Mouse (Mus musculus) limb, embryonic 14.5 days (tissue): ENCODE results near the gene Agbl2. TPM values are rescaled to one million over a fixed set of nuclear protein-coding genes. Genes with fewer than 3 reads are reported as not detected.

Experiments used
- ATAC-seq: fragments of 200-750 bp; cut with Nextera tagmentation; 2 replicates; pipeline ENCODE4 v1.8.0; 2017; ENCODE audit warnings: low read depth, moderate number of reproducible peaks, moderate TSS enrichment; ENCODE audit not compliant: low FRiP score
- DNase-seq: peaks from one replicate; pipeline ENCODE4 v3.0.0-alpha.2; 2015; ENCODE audit warnings: low spot score
- H3K27ac ChIP-seq: fragments of 300-500 bp; sonication (generic); replicated peaks from 2 replicates; pipeline ENCODE4 v1.5.1; 2014; ENCODE audit warnings: low read depth, mild to moderate bottlenecking, low read length, moderate library complexity, mixed read lengths
- H3K27me3 ChIP-seq: fragments of 300-500 bp; sonication (generic); 2 replicates; pipeline ENCODE4 v1.6.1; 2014; ENCODE audit warnings: low read length, mixed read lengths; ENCODE audit not compliant: control insufficient read depth, insufficient read depth
- H3K36me3 ChIP-seq: fragments of 300-500 bp; sonication (generic); 2 replicates; pipeline ENCODE4 v1.6.1; 2014; ENCODE audit warnings: mild to moderate bottlenecking, low read length, moderate library complexity, mixed read lengths; ENCODE audit not compliant: control insufficient read depth, insufficient read depth
- H3K4me1 ChIP-seq: fragments of 300-500 bp; sonication (generic); 2 replicates; pipeline ENCODE4 v1.6.1; 2014; ENCODE audit warnings: antibody characterized with exemption, low read length, mixed read lengths; ENCODE audit not compliant: control insufficient read depth, insufficient read depth
- H3K4me2 ChIP-seq: fragments of 300-500 bp; sonication (generic); replicated peaks from 2 replicates; pipeline ENCODE4 v1.6.1; 2014; ENCODE audit warnings: low read depth, mild to moderate bottlenecking, low read length, moderate library complexity; ENCODE audit not compliant: severe bottlenecking
- H3K4me3 ChIP-seq: fragments of 300-500 bp; sonication (generic); replicated peaks from 2 replicates; pipeline ENCODE4 v1.5.1; 2014; ENCODE audit warnings: low read length
- H3K9ac ChIP-seq: fragments of 300-500 bp; sonication (generic); 2 replicates; pipeline ENCODE4 v1.6.1; 2014; ENCODE audit warnings: mild to moderate bottlenecking, low read depth, low read length, moderate library complexity; ENCODE audit not compliant: severe bottlenecking
- H3K9me3 ChIP-seq: fragments of 300-500 bp; sonication (generic); 2 replicates; pipeline ENCODE4 v1.6.1; 2016; ENCODE audit warnings: low read length; ENCODE audit not compliant: control insufficient read depth
- POLR2A ChIP-seq: fragments of 200-500 bp; IDR thresholded peaks from 2 replicates; pipeline ENCODE4 v1.8.0; 2012; ENCODE audit warnings: inconsistent platforms, mild to moderate bottlenecking, moderate library complexity, borderline replicate concordance; ENCODE audit not compliant: insufficient read depth, insufficient read length; ENCODE audit errors: extremely low read depth
- WGBS: fragments of 180-500 bp; shearing (Covaris S2); extraction: QIAGEN DNeasy Blood & Tissue Kit; methylation state at CpG from one replicate; pipeline ENCODE4 v1.1.7; 2014; 5-methylcytosine and 5-hydroxymethylcytosine counted together
- polyA plus RNA-seq, 2 experiments: library from polyadenylated mRNA; depleted of rRNA in 1 of 2; stranded (reverse) in 1 of 2; unstranded in 1 of 2; fragments of >200 nt; fragmentation: Nextera tagmentation in 1 of 2; extraction: Ambion mirVana in 1 of 2; gene quantifications; 2 replicates each; pipeline versions ENCODE4 v1.2.1 to v1.2.3; 2012 to 2014

The Agbl2 gene
- polyA plus RNA-seq, 2 experiments = 1.4 to 2.3 TPM

GRCm38 (mm10) chr2:90782901-90783486, 467 bp downstream of the Agbl2 start:
- Histone ChIP-seq H3K4me1 (0 out of 2 replicates have a peak, but pooled peaks cover 11% of the 10 kb centered on the region), H3K9ac (peak overlapping the region; percentile 57), H3K27ac (no peak overlapping the region), H3K27me3 (peaks cover 15% of the 10 kb centered on the region; the same call in 1 of the 2 replicates), H3K9me3 (no peaks in the 10 kb centered on the region), H3K36me3 (peaks cover 26% of the 10 kb centered on the region), H3K4me3 (peak overlapping the region; percentile 45), H3K4me2 (peak overlapping the region; percentile 93)
- DNase-seq (no peak), ATAC-seq (peak; percentile 60)
- TF ChIP-seq POLR2A = no peak
- WGBS = 1% methylated on average over 22 of the region's 29 CpGs

DNA sequence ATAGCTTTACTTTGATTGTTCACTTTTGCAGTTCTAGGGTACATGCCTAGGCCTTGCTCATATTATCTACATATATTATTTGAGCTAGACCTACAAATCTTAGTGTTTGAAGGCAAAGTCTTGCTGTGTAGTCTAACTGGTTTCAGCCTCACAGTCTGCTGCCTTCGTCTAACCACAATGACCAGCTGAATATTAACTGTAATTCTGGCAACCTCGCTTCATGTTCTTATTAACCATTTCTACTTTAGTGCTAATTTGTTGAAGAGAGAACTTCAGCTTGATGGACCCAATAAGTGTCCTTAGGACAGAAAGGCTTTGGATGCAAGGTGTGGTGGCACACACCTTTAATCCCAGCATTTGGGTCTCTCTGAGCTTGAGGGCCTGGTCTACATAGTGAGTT, 5.6 kb downstream of the Agbl2 start:
- H3K4me3 ChIP-seq = no peak overlapping the region
- no peak overlapping the region for H3K9ac ChIP-seq
- no peak for TF ChIP-seq POLR2A
- H3K9me3 ChIP-seq = no peaks in the 10 kb centered on the region
- 0 out of 2 replicates have a peak, but pooled peaks cover 4% of the 10 kb centered on the region for H3K4me1 ChIP-seq
- DNase-seq (no peak), ATAC-seq (no peak)
- 86% methylated on average over 2 of the region's 2 CpGs for WGBS
- no peak overlapping the region for H3K27ac ChIP-seq
- no peaks in the 10 kb centered on the region for H3K36me3 ChIP-seq
- no peak overlapping the region for H3K4me2 ChIP-seq
- H3K27me3 ChIP-seq = peaks cover 13% of the 10 kb centered on the region; the same call in 1 of the 2 replicates

DNA sequence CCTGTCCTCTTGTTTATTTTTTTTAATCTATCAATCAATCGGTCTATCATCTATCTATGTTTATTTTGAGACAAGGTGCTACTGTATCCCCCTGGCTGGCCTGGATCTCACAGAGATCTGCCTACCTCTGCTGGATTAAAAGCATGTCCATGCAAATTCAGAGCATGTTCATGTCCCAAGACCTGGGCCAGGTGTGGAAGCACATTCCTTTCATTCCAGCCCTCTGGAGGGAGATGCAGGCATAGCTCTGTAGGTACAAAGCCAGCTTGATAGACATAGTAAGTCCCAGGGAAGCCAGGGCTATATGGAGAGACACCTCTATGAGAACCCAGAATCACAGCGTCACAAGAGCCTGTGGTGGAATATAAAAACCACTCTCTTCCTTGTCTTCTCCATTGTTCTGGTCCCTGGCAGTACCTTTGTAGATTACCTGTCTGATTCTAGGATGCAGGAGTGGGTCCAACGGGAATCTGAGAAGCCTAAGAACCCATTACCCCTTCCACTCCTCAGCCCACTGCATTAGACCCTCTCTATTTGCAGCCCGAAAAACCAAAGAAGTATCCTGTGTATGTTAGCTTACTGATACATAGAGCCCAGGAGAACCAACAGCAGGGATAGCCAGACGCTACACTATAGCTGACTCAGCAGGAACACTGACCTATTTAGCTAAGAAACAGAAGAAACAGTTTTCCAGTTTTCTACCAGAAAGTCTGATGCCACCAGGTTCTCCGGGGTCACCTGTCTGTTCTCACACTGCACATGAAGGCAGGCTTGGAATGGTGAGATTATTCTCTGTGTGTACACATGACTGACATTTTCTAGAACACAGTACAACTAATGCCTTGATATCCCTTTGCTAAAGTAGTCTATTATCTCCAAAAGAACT, 26.0 kb downstream of the Agbl2 start:
- Histone ChIP-seq H3K27ac (no peak overlapping the region), H3K4me3 (no peak overlapping the region), H3K36me3 (no peaks in the 10 kb centered on the region), H3K27me3 (no peaks in the 10 kb centered on the region), H3K9me3 (no peaks in the 10 kb centered on the region), H3K9ac (no peak overlapping the region), H3K4me2 (no peak overlapping the region), H3K4me1 (no peaks in the 10 kb centered on the region)
- WGBS = 82% methylated on average over 6 of the region's 6 CpGs
- DNase-seq (no peak), ATAC-seq (no peak)
- no peak for TF ChIP-seq POLR2A

GRCm38 (mm10) chr2:90810751-90811150, 28.2 kb downstream of the Agbl2 start:
- H3K9me3 ChIP-seq = no peaks in the 10 kb centered on the region

DNA sequence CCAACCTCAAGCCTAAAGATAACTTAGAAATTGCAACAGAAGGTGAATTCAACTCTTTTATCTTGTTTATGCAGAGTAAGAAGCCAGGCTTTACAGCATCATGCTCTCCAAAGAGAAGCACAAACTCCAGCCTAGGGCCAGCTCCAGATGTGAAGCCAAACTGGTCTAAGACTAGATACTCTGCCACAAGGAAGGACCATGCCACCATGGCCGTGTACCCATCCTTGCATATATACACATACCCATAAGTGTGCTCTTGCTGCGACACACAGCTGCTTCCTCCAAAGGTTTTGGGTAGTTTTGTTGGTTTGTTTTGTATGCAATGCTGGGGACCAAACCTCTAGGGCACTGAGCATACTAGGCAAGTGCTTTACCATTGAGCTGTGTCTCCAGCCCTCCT, 32.7 kb downstream of the Agbl2 start:
- DNase-seq (no peak), ATAC-seq (no peak)
- TF ChIP-seq POLR2A = no peak
- Histone ChIP-seq H3K9ac (no peak overlapping the region), H3K27ac (no peak overlapping the region), H3K4me1 (no peaks in the 10 kb centered on the region), H3K36me3 (no peaks in the 10 kb centered on the region), H3K9me3 (no peaks in the 10 kb centered on the region), H3K27me3 (no peaks in the 10 kb centered on the region), H3K4me2 (no peak overlapping the region), H3K4me3 (no peak overlapping the region)
- 76% methylated on average over 2 of the region's 2 CpGs for WGBS

More at GRCm38 (mm10) chr2:90810751-90811150, 28.2 kb downstream of the Agbl2 start:
- Histone ChIP-seq H3K4me1 (no peaks in the 10 kb centered on the region), H3K9ac (no peak overlapping the region), H3K27ac (no peak overlapping the region), H3K4me2 (no peak overlapping the region), H3K4me3 (no peak overlapping the region), H3K27me3 (no peaks in the 10 kb centered on the region), H3K36me3 (no peaks in the 10 kb centered on the region)
- WGBS = 91% methylated on average over 8 of the region's 8 CpGs
- no peak for TF ChIP-seq POLR2A
- DNase-seq = no peak
- ATAC-seq = no peak
